In the genomic region with DNA sequence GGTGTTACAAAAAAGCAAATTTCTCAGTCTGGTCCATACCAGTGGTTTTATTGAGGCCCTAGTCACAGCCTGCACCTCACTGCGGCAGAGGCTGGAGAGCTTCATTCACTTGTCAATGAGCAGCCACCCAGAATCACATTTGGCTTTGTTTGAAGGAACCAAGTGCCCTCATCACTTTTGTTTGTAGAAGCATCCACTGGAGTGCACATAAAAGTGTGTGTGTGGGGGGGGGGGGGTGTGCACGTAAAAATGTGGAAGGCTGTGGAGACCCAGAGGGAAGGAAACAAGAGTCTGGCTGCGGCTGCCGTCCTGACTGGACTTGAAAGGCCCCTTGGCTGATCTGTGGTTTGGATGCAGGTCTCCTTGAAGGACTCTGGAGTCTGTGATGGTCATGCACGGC, we compare ENCODE assay signal across 26 mouse cellular contexts.
A peak's percentile ranks its signal among the peaks of the same experiment; 100 is the strongest.
DNase-seq lines count a peak whose midpoint lies in the region; ATAC-seq and TF ChIP-seq lines count a peak whose summit lies in the region.
"Had no signal": no experiment of that assay in that cellular context is flagged by ENCODE, and none has a peak within 500 bp of the region (broad histone marks: within the 10 kb centered on the region; RNA-seq: fewer than 3 reads in every experiment).

No protein-coding gene starts in this region.

- no peaks in the 10 kb centered on the region for H3K27me3 ChIP-seq in heart, embryonic 12.5 days (replicated peaks)
- peaks cover 94% of the 10 kb centered on the region for H3K27me3 ChIP-seq in midbrain, embryonic 10.5 days (ENCODE audit: low read depth, poor library complexity, severe bottlenecking)
- H3K27me3 ChIP-seq in midbrain, embryonic 13.5 days: peaks cover 77% of the 10 kb centered on the region
- peaks cover 17% of the 10 kb centered on the region for H3K27me3 ChIP-seq in embryonic facial prominence, embryonic 10.5 days (replicated peaks; ENCODE audit: low read depth, poor library complexity, severe bottlenecking)
- H3K27me3 ChIP-seq in midbrain, postnatal 0 days (ENCODE audit: insufficient read depth, low read length): peaks cover 6% of the 10 kb centered on the region; the same call in 1 of the 2 replicates
- no peaks in the 10 kb centered on the region for H3K27me3 ChIP-seq in liver, postnatal 0 days (ENCODE audit: insufficient read depth, low read length)
- H3K27me3 ChIP-seq: embryonic facial prominence, embryonic 13.5 days; kidney, embryonic 15.5 days; Patski had no signal

- TF ChIP-seq EP300 in liver, postnatal 0 days (IDR thresholded peaks at IDR 0.05; ENCODE audit: low read depth): no peak

- 78% methylated on average over 5 of the region's 5 CpGs for WGBS in heart, embryonic 12.5 days
- WGBS in midbrain, embryonic 10.5 days: 35% methylated on average over 5 of the region's 5 CpGs
- 25% methylated on average over 5 of the region's 5 CpGs for WGBS in midbrain, embryonic 13.5 days
- WGBS in embryonic facial prominence, embryonic 10.5 days: 56% methylated on average over 5 of the region's 5 CpGs
- WGBS in midbrain, postnatal 0 days: 47% methylated on average over 4 of the region's 5 CpGs
- 78% methylated on average over 4 of the region's 5 CpGs for WGBS in liver, postnatal 0 days (ENCODE audit: insufficient replicate concordance)

- no peak overlapping the region for H3K4me2 ChIP-seq in heart, embryonic 12.5 days
- no peak overlapping the region for H3K4me2 ChIP-seq in midbrain, embryonic 13.5 days (replicated peaks)
- no peak overlapping the region for H3K4me2 ChIP-seq in midbrain, postnatal 0 days (ENCODE audit: low read depth, low read length, poor library complexity, severe bottlenecking)
- H3K4me2 ChIP-seq in liver, postnatal 0 days (ENCODE audit: low read depth, low read length): no peak overlapping the region
- H3K4me2 ChIP-seq: embryonic facial prominence, embryonic 13.5 days; kidney, embryonic 15.5 days; neural tube, embryonic 13.5 days had no signal

- no peaks in the 10 kb centered on the region for H3K9me3 ChIP-seq in heart, embryonic 12.5 days (replicated peaks)
- H3K9me3 ChIP-seq in midbrain, embryonic 10.5 days (replicated peaks): peaks cover 6% of the 10 kb centered on the region; the same call in 1 of the 2 replicates
- peaks cover 3% of the 10 kb centered on the region; the same call in 1 of the 2 replicates for H3K9me3 ChIP-seq in midbrain, embryonic 13.5 days
- H3K9me3 ChIP-seq in embryonic facial prominence, embryonic 10.5 days: no peaks in the 10 kb centered on the region
- no peaks in the 10 kb centered on the region; the same call in 1 of the 2 replicates for H3K9me3 ChIP-seq in midbrain, postnatal 0 days (ENCODE audit: low read length)
- H3K9me3 ChIP-seq in liver, postnatal 0 days (ENCODE audit: low read length): no peaks in the 10 kb centered on the region
- H3K9me3 ChIP-seq: embryonic facial prominence, embryonic 13.5 days; kidney, embryonic 15.5 days; neural tube, embryonic 13.5 days had no signal

- ATAC-seq in heart, embryonic 12.5 days (ENCODE audit: insufficient number of reproducible peaks, low FRiP score): no peak
- no peak for ATAC-seq in midbrain, embryonic 13.5 days
- 0 out of 2 replicates have a peak, but pooled peaks have one; percentile 7 for ATAC-seq in midbrain, postnatal 0 days (ENCODE audit: low FRiP score)
- no peak for ATAC-seq in liver, postnatal 0 days
- ATAC-seq: forebrain, embryonic 14.5 days; Patski had no signal

- no peak overlapping the region for H3K27ac ChIP-seq in heart, embryonic 12.5 days (ENCODE audit: poor library complexity, severe bottlenecking)
- peak overlapping the region; percentile 63 for H3K27ac ChIP-seq in midbrain, embryonic 10.5 days (replicated peaks)
- no peak overlapping the region for H3K27ac ChIP-seq in midbrain, embryonic 13.5 days
- H3K27ac ChIP-seq in embryonic facial prominence, embryonic 10.5 days (replicated peaks): peak overlapping the region; percentile 48; the same call in 1 of the 2 replicates
- H3K27ac ChIP-seq in midbrain, postnatal 0 days (ENCODE audit: low read depth, low read length): no peak overlapping the region
- H3K27ac ChIP-seq in liver, postnatal 0 days (ENCODE audit: low read depth): no peak overlapping the region
- H3K27ac ChIP-seq: embryonic facial prominence, embryonic 13.5 days; kidney, embryonic 15.5 days; neural tube, embryonic 13.5 days; stomach, postnatal 0 days had no signal

- no peak for TF ChIP-seq CTCF in midbrain, postnatal 0 days (IDR thresholded peaks at IDR 0.05)
- TF ChIP-seq CTCF in liver, postnatal 0 days (IDR thresholded peaks at IDR 0.05; ENCODE audit: low read depth): no peak

- H3K4me3 ChIP-seq in heart, embryonic 12.5 days: no peak overlapping the region
- no peak overlapping the region for H3K4me3 ChIP-seq in midbrain, embryonic 10.5 days
- no peak overlapping the region for H3K4me3 ChIP-seq in midbrain, embryonic 13.5 days (replicated peaks)
- H3K4me3 ChIP-seq in embryonic facial prominence, embryonic 10.5 days: no peak overlapping the region
- H3K4me3 ChIP-seq in midbrain, postnatal 0 days (ENCODE audit: low read depth, low read length): no peak overlapping the region
- H3K4me3 ChIP-seq in liver, postnatal 0 days (ENCODE audit: low read depth, low read length): no peak overlapping the region
- H3K4me3 ChIP-seq: embryonic facial prominence, embryonic 13.5 days; erythroblast, embryonic 14.5 days; kidney, embryonic 15.5 days; neural tube, embryonic 13.5 days had no signal

- no peaks in the 10 kb centered on the region for H3K36me3 ChIP-seq in heart, embryonic 12.5 days
- H3K36me3 ChIP-seq in midbrain, embryonic 10.5 days: no peaks in the 10 kb centered on the region
- H3K36me3 ChIP-seq in midbrain, embryonic 13.5 days: no peaks in the 10 kb centered on the region
- H3K36me3 ChIP-seq in embryonic facial prominence, embryonic 10.5 days (replicated peaks): no peaks in the 10 kb centered on the region
- H3K36me3 ChIP-seq in midbrain, postnatal 0 days (ENCODE audit: insufficient read depth, low read length): no peaks in the 10 kb centered on the region
- no peaks in the 10 kb centered on the region for H3K36me3 ChIP-seq in liver, postnatal 0 days (replicated peaks; ENCODE audit: insufficient read depth, low read length)
- H3K36me3 ChIP-seq: embryonic facial prominence, embryonic 13.5 days; kidney, embryonic 15.5 days; neural tube, embryonic 13.5 days had no signal

- no peaks in the 10 kb centered on the region for H3K4me1 ChIP-seq in heart, embryonic 12.5 days (replicated peaks)
- peaks cover 28% of the 10 kb centered on the region for H3K4me1 ChIP-seq in midbrain, embryonic 10.5 days
- peaks cover 8% of the 10 kb centered on the region; the same call in 1 of the 2 replicates for H3K4me1 ChIP-seq in midbrain, embryonic 13.5 days (replicated peaks)
- H3K4me1 ChIP-seq in embryonic facial prominence, embryonic 10.5 days: peaks cover 14% of the 10 kb centered on the region
- H3K4me1 ChIP-seq in midbrain, postnatal 0 days (ENCODE audit: insufficient read depth, low read length): no peaks in the 10 kb centered on the region
- H3K4me1 ChIP-seq in liver, postnatal 0 days (ENCODE audit: insufficient read depth): no peaks in the 10 kb centered on the region
- H3K4me1 ChIP-seq: embryonic facial prominence, embryonic 13.5 days had no signal

- no peak overlapping the region for H3K9ac ChIP-seq in heart, embryonic 12.5 days
- H3K9ac ChIP-seq in midbrain, embryonic 13.5 days (replicated peaks): no peak overlapping the region
- H3K9ac ChIP-seq in midbrain, postnatal 0 days (replicated peaks; ENCODE audit: low read length, poor library complexity, severe bottlenecking): no peak overlapping the region
- no peak overlapping the region for H3K9ac ChIP-seq in liver, postnatal 0 days (replicated peaks)
- H3K9ac ChIP-seq: embryonic facial prominence, embryonic 13.5 days; kidney, embryonic 15.5 days; neural tube, embryonic 13.5 days had no signal

- peak; percentile 31 for DNase-seq in heart, adult 11 months
- DNase-seq in midbrain, embryonic 10.5 days (ENCODE audit: low spot score): peak; percentile 16
- DNase-seq in embryonic facial prominence, embryonic 10.5 days (ENCODE audit: low spot score): no peak
- DNase-seq in midbrain, postnatal 0 days (ENCODE audit: low spot score): no peak
- no peak for DNase-seq in adrenal gland, postnatal 36 days
- no peak for DNase-seq in liver, postnatal 0 days
- DNase-seq: cerebellum, adult 11 months; gastrocnemius, postnatal 14 days; heart, adult 18-20 months; heart, postnatal 36 days; kidney, adult 11 months; kidney, postnatal 36 days; lung, adult 18-20 months; lung, postnatal 14 days; right cerebral cortex, postnatal 14 days; thymus, adult 2 months; thymus, postnatal 4 days had no signal

Comparison
In these comparisons a context has a peak if more than half of its experiments do, and no peak if none do; other contexts are left out.
1. DNase-seq: peak in heart, adult 11 months (single experiment) and midbrain, embryonic 10.5 days (single experiment); none in embryonic facial prominence, embryonic 10.5 days (single experiment), midbrain, postnatal 0 days (single experiment), adrenal gland, postnatal 36 days (0 of 2) and liver, postnatal 0 days (single experiment).
2. H3K27ac ChIP-seq: peak in midbrain, embryonic 10.5 days (single experiment) and embryonic facial prominence, embryonic 10.5 days (single experiment); none in heart, embryonic 12.5 days (single experiment), midbrain, embryonic 13.5 days (single experiment), midbrain, postnatal 0 days (single experiment) and liver, postnatal 0 days (single experiment).